Mouse (Mus musculus) left cerebral cortex, adult 11 months (tissue): ENCODE data around the gene Ncbp3.

Source experiments
- DNase-seq: peaks from one replicate; pipeline ENCODE4 v3.0.0; 2022; ENCODE audit warnings: low spot score

The Ncbp3 gene

GRCm38 (mm10) chr11:73047542-73047996 is at the start of gene Ncbp3:
Gene Ncbp3 (plus strand): TSS chr11:73047783.
- DNase-seq = peak; percentile 89

GRCm38 (mm10) chr11:72998771-72999170 is 48.8 kb upstream of the Ncbp3 start, which contains the start of gene P2rx1:
Gene P2rx1 (plus strand): TSS chr11:72999103.
- no peak for DNase-seq

GRCm38 (mm10) chr11:73001029-73001428 is 46.6 kb upstream of the Ncbp3 start:
- no peak for DNase-seq

GRCm38 (mm10) chr11:73006377-73006776 is 41.2 kb upstream of the Ncbp3 start:
- DNase-seq = no peak

- no peak for DNase-seq
Observed at GRCm38 (mm10) chr11:73007113-73007512, 40.5 kb upstream of the Ncbp3 start.

- no peak for DNase-seq
Observed at GRCm38 (mm10) chr11:73007698-73008481, 39.7 kb upstream of the Ncbp3 start.

- no peak for DNase-seq
Observed at GRCm38 (mm10) chr11:73008826-73009225, 38.8 kb upstream of the Ncbp3 start.

GRCm38 (mm10) chr11:73009531-73010274 is 37.9 kb upstream of the Ncbp3 start:
- DNase-seq = no peak

GRCm38 (mm10) chr11:73013981-73014380 is 33.6 kb upstream of the Ncbp3 start:
- DNase-seq = no peak

GRCm38 (mm10) chr11:73014831-73015344 is 32.7 kb upstream of the Ncbp3 start:
- no peak for DNase-seq

GRCm38 (mm10) chr11:73015391-73016102 is 32.0 kb upstream of the Ncbp3 start:
- DNase-seq = no peak

- no peak for DNase-seq
Observed at GRCm38 (mm10) chr11:73016103-73016420, 31.5 kb upstream of the Ncbp3 start.

- peak; percentile 92 for DNase-seq
Observed at GRCm38 (mm10) chr11:73018471-73019146, 29.0 kb upstream of the Ncbp3 start, which contains the start of gene Camkk1. Gene Camkk1 (plus strand): TSS chr11:73019008.

- DNase-seq = peak; percentile 76
Observed at GRCm38 (mm10) chr11:73019147-73019795, 28.3 kb upstream of the Ncbp3 start.

GRCm38 (mm10) chr11:73020953-73021800 is 26.4 kb upstream of the Ncbp3 start:
- no peak for DNase-seq

GRCm38 (mm10) chr11:73023099-73023498 is 24.5 kb upstream of the Ncbp3 start:
- peak; percentile 77 for DNase-seq

- DNase-seq = no peak
Observed at GRCm38 (mm10) chr11:73023827-73024226, 23.8 kb upstream of the Ncbp3 start.

- no peak for DNase-seq
Observed at GRCm38 (mm10) chr11:73024236-73024904, 23.2 kb upstream of the Ncbp3 start.

- no peak for DNase-seq
Observed at GRCm38 (mm10) chr11:73026961-73027360, 20.6 kb upstream of the Ncbp3 start.
